Mouse (Mus musculus) intestine, embryonic 14.5 days (tissue): ENCODE measurements around the gene Gad1. TPM values are rescaled to one million over a fixed set of nuclear protein-coding genes. Genes with fewer than 3 reads are reported as not detected.
A peak's percentile ranks its signal among the peaks of the same experiment; 100 is the strongest.

Experiments
- ATAC-seq: fragments of 200-750 bp; cut with Nextera tagmentation; replicated peaks from 2 replicates; pipeline ENCODE4 v1.8.0; 2017; ENCODE audit warnings: low read depth, moderate number of reproducible peaks, moderate TSS enrichment, moderate library complexity; ENCODE audit not compliant: low FRiP score, low TSS enrichment
- DNase-seq: peaks from one replicate; pipeline ENCODE4 v3.0.0-alpha.2; 2018; ENCODE audit warnings: low spot score
- H3K27ac ChIP-seq: fragments of 300-500 bp; sonication (generic); 2 replicates; pipeline ENCODE4 v1.5.1; 2014; ENCODE audit warnings: low read depth, mild to moderate bottlenecking, control low read depth
- H3K27me3 ChIP-seq: fragments of 300-500 bp; sonication (generic); replicated peaks from 2 replicates; pipeline ENCODE4 v1.6.1; 2014; ENCODE audit warnings: low read length, control low read depth; ENCODE audit not compliant: control insufficient read depth, insufficient read depth
- H3K36me3 ChIP-seq: fragments of 300-500 bp; sonication (generic); 2 replicates; pipeline ENCODE4 v1.6.1; 2014; ENCODE audit warnings: low read length, control low read depth; ENCODE audit not compliant: control insufficient read depth, insufficient read depth
- H3K4me1 ChIP-seq: fragments of 300-500 bp; sonication (generic); replicated peaks from 2 replicates; pipeline ENCODE4 v1.6.1; 2014; ENCODE audit warnings: low read length, control low read depth, mixed read lengths; ENCODE audit not compliant: control insufficient read depth, insufficient read depth
- H3K4me2 ChIP-seq: fragments of 300-500 bp; sonication (generic); 2 replicates; pipeline ENCODE4 v1.6.1; 2014; ENCODE audit warnings: low read length
- H3K4me3 ChIP-seq: fragments of 300-500 bp; sonication (generic); 2 replicates; pipeline ENCODE4 v1.5.1; 2014; ENCODE audit warnings: low read depth, low read length, control low read depth, mixed read lengths
- H3K9ac ChIP-seq: fragments of 300-500 bp; sonication (generic); 2 replicates; pipeline ENCODE4 v1.6.1; 2014; ENCODE audit warnings: mild to moderate bottlenecking, low read length
- H3K9me3 ChIP-seq: fragments of 300-500 bp; sonication (generic); 2 replicates; pipeline ENCODE4 v1.6.1; 2016; ENCODE audit warnings: low read length, control low read depth; ENCODE audit not compliant: control insufficient read depth
- WGBS: fragments of 180-500 bp; shearing (Covaris S2); extraction: QIAGEN DNeasy Blood & Tissue Kit; methylation state at CpG from one replicate; pipeline ENCODE4 v1.1.7; 2014; 5-methylcytosine and 5-hydroxymethylcytosine counted together
- polyA plus RNA-seq: library from polyadenylated mRNA; unstranded; fragments of >200 nt; fragmentation: Nextera tagmentation; extraction: Ambion mirVana; gene quantifications from 2 replicates; pipeline ENCODE4 v1.2.1, GENCODE M21; 2014

Gad1 gene
- polyA plus RNA-seq, 1 experiment from 2014 or later: 0.16 TPM

DNA sequence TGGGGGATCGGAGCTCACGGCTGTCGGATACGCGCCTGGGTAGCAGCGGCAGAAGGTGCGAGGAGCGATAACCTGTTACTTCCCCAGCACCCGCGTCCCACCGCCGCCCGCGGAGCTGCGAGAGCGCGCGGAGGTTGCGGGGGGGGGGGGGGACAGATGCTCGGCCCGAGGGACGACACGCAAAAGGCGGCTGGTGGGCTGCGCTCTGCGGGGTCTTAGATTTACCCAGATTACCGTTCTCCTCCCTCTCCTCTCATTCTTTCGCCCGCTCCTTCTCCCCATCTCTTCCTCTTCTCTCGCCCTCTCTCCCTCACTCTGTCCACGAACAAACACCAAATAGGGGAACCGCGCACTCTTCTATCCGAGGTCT lies 9.7 kb downstream of the Gad1 start:
- peaks cover 94% of the 10 kb centered on the region for H3K27me3 ChIP-seq
- 1% methylated on average over 21 of the region's 34 CpGs for WGBS

DNA sequence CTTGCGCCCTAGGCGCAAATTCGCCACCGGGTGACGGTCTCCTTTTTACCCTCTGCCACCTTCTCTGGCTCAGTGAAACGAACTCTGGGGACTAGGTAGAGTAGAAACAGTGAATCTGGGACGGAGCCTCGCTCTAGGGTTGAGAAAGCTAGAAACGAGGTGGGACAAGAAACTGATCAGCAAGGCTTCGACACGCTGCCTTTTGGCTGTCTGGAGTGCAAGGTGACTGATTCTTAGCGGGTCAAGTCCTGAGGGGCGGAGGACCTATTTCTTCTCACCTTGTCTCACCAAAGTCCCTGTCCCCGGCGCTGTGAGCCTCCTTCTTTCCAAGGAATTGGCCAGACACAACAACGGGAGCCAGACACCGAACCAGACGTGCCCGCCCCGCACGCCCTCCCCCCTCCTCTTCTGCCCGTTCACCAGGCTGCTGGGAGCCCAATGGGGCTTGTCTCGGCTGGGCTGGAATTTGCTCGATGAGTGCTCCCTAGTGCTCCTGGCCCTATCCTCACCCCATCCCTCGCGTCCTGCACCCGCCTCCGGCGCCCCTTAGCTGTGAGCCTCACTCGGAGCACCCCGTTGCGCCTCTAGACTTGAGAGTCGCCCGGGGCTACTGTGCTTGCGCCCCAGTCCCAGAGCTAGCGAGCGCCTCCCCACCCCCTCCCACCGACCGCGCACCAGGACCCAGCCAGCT lies 10.3 kb downstream of the Gad1 start:
- H3K36me3 ChIP-seq: no peaks in the 10 kb centered on the region
- H3K27me3 ChIP-seq: peaks cover 96% of the 10 kb centered on the region
- H3K9me3 ChIP-seq: no peaks in the 10 kb centered on the region
- under 1% methylated on average over 40 of the region's 40 CpGs for WGBS
- H3K4me1 ChIP-seq: peaks cover 10% of the 10 kb centered on the region; the same call in 1 of the 2 replicates
- no peak overlapping the region for H3K4me2 ChIP-seq
- no peak overlapping the region for H3K27ac ChIP-seq
- peak; percentile 58 for DNase-seq
- H3K9ac ChIP-seq: no peak overlapping the region
- H3K4me3 ChIP-seq: no peak overlapping the region
- ATAC-seq: no peak

More for the DNA sequence above, 9.7 kb downstream of the Gad1 start:
- Histone ChIP-seq H3K4me1 (peaks cover 6% of the 10 kb centered on the region; the same call in 1 of the 2 replicates), H3K4me2 (peak overlapping the region; percentile 32), H3K27ac (no peak overlapping the region), H3K36me3 (no peaks in the 10 kb centered on the region), H3K4me3 (peak overlapping the region; percentile 11; the same call in 1 of the 2 replicates), H3K9me3 (no peaks in the 10 kb centered on the region), H3K9ac (no peak overlapping the region)
- no peak for ATAC-seq
- DNase-seq: no peak

DNA sequence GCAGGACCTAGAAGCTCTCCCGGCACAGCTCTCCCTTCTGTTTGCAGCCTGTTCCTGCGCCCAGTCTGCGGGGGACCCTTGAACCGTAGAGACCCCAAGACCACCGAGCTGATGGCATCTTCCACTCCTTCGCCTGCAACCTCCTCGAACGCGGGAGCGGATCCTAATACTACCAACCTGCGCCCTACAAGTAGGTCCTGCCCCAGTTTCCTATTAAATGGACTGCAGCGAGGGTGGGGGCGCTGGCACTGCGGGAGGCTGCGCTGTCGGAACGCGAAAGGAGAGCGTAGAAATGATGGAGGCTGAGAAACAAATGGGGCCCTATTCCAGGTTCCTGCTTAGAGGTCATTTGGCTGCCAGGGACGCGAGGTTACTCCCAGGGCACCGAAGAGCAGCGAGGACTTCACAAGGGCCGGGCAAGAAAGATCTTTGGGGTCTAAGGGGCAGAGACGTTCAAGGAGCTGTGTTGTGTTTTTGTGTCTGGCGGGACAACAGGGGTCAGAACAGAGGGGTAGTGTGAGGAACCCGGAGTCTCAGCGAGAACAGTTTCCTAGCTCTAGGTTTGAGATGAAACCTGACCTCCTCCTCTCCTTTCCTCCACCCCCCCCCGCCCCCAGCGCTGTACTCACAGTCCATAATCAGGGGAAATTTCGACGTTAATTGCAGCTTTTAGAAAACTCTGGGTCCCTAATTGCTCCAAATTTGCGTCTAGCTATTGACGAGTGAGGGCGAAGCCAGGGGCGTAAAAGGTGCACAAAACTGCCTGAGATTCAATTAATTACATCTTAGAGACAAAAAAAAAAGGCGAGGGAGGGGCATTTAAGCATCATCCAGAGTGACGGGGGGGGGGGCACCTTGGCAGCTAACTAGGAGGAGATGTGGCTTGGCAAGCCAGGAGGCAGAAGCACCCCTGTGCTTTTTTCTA lies 11.1 kb downstream of the Gad1 start:
- Histone ChIP-seq H3K9me3 (no peaks in the 10 kb centered on the region), H3K4me3 (no peak overlapping the region), H3K27me3 (peaks cover 100% of the 10 kb centered on the region), H3K4me1 (peaks cover 10% of the 10 kb centered on the region; the same call in 1 of the 2 replicates), H3K36me3 (no peaks in the 10 kb centered on the region), H3K9ac (no peak overlapping the region), H3K27ac (no peak overlapping the region), H3K4me2 (no peak overlapping the region)
- ATAC-seq (no peak), DNase-seq (no peak)
- WGBS: 2% methylated on average over 38 of the region's 38 CpGs

DNA sequence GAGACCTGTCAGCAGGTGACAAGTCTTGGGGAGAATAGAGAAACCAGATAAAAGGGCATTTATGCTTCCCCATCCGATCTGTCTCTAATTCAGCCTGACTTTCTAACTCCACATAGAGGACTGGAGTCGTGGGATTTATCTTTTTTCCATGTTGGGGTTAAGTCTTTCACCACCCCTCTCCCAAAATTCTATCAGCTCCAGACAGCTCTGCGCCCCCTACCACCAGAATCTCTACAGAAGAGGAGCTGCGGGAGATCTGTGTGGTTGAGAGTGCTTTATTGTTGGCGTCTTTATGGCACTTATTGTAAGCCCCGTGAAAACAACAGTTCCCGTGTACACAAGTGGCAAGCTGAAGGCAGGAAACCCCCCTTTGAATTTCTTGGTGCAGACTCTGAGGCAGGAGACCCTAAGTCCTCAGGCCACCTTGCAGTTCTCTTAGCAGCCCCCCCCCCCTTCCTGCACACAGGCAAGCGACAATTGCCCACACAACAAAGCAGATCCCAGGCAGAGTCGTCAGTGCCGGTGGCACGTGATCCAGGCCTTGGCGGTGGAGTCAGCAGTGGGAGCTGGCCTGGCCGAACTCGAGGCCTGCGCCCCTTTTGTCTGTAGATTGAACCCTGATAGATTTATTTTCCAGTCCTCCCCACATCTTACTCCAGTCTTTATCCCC lies 11.9 kb downstream of the Gad1 start:
- no peak for DNase-seq
- Histone ChIP-seq H3K27ac (no peak overlapping the region), H3K36me3 (no peaks in the 10 kb centered on the region), H3K4me2 (no peak overlapping the region), H3K9me3 (no peaks in the 10 kb centered on the region), H3K9ac (no peak overlapping the region), H3K4me1 (peaks cover 10% of the 10 kb centered on the region; the same call in 1 of the 2 replicates), H3K27me3 (peaks cover 100% of the 10 kb centered on the region), H3K4me3 (no peak overlapping the region)
- no peak for ATAC-seq
- 2% methylated on average over 15 of the region's 15 CpGs for WGBS

DNA sequence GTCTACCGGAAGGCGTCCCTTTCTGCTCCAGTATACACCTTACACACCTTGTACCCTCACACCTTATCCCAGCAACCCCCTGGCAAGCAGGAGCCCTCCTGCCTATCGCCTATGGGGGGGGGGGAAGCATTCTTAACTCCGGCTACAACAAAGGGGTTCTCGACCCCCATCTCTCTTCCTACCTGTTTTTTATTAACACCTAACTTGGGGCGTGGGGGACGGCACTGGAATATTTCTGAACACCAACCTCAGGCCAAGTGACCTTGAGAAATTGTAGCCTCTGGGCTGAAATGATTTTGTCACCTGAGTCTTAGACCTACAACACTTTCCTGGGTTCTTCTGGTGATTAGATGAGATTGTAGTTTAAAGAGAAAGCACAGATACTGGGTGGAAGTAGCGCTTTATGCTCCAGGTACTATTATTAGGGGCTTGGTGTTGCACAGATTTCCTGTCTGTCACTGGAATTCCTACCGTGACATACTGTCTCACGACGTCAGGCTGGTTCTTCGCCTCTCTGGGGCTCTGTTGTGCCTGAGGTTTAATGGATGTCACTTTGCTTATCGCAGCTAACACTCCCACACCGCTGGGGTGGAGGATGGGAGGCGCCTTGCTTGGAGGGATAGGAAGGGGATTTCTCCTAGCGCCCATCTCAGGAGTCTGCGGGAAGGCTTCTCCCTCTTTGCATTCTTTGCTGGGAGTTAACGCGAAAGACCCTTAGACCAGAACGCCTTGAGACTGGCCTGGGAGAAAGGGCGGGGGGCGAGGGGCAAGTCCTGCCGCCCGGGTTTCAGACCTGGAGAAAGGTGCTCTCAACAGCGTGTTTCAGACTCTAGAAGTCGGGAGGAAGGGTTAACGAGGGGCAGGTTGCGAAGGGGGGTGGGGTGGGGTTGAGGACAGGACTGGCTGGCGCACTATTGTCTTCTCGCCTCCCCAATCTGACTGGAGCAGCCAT lies 13.1 kb downstream of the Gad1 start:
- Histone ChIP-seq H3K27ac (no peak overlapping the region), H3K9me3 (no peaks in the 10 kb centered on the region), H3K27me3 (peaks cover 97% of the 10 kb centered on the region), H3K4me3 (no peak overlapping the region), H3K36me3 (no peaks in the 10 kb centered on the region), H3K4me1 (peaks cover 10% of the 10 kb centered on the region; the same call in 1 of the 2 replicates), H3K4me2 (no peak overlapping the region), H3K9ac (no peak overlapping the region)
- ATAC-seq (no peak), DNase-seq (no peak)
- WGBS: 4% methylated on average over 30 of the region's 30 CpGs

DNA sequence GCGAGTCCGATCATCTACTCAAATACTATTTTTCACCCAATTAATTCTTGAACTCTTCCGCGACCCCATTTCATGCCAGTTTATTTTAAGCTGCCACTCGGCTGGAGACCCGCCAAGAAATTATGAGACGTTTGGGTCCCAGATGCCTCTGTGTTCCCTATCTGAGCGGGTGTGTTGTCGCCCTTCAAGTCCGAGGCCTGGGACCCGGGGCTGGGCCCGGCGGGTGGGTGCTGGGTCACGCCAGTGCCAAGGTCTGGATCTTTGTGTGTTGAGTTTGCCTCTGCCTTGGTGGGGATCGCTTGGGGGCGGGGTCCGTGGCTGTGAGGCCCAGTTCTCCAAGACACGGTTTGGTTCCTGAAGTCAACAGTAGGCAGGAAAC lies 13.7 kb downstream of the Gad1 start:
- H3K9me3 ChIP-seq: no peaks in the 10 kb centered on the region
- no peak overlapping the region for H3K9ac ChIP-seq
- no peak overlapping the region for H3K4me2 ChIP-seq
- H3K27ac ChIP-seq: no peak overlapping the region
- no peak overlapping the region for H3K4me3 ChIP-seq
- ATAC-seq: no peak
- WGBS: 3% methylated on average over 18 of the region's 18 CpGs
- H3K4me1 ChIP-seq: peaks cover 10% of the 10 kb centered on the region; the same call in 1 of the 2 replicates
- H3K27me3 ChIP-seq: peaks cover 96% of the 10 kb centered on the region
- peak; percentile 54 for DNase-seq
- H3K36me3 ChIP-seq: no peaks in the 10 kb centered on the region

DNA sequence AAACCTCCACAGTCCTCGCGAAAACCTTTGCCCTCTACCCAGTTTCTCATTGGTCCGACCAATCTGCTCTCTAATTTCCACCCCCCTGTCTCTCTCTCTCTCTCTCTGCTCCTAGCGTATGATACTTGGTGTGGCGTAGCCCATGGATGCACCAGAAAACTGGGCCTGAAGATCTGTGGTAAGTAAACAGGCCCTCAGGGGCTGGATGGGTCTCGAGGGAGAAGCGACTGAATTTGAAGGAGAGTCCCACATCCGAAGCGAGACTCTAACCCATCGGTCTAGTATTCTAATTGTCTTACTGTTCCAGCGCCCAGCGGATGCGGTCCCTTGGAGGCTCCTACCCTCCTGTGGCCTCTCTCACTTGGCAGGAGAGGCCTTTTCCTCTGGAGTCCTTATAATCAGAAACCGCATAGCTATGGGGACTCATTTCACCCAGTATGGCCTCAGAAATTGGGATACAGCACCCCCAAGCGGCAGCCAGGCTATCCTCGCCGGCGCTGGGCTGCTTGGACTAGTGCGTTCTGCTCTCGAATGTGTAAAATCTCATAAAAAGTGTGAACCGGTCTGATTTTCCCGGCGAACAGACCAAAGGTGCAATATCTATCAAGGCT lies 14.3 kb downstream of the Gad1 start:
- no peak overlapping the region for H3K4me2 ChIP-seq
- H3K36me3 ChIP-seq: no peaks in the 10 kb centered on the region
- no peaks in the 10 kb centered on the region for H3K9me3 ChIP-seq
- DNase-seq (peak; percentile 81), ATAC-seq (no peak)
- H3K27ac ChIP-seq: no peak overlapping the region
- peaks cover 7% of the 10 kb centered on the region; the same call in 1 of the 2 replicates for H3K4me1 ChIP-seq
- H3K27me3 ChIP-seq: peaks cover 95% of the 10 kb centered on the region
- 7% methylated on average over 23 of the region's 23 CpGs for WGBS
- no peak overlapping the region for H3K4me3 ChIP-seq
- no peak overlapping the region for H3K9ac ChIP-seq
